Mouse (Mus musculus) thymus, postnatal 10 days (tissue): ENCODE measurements at regions not wholly inside any gene's neighbourhood (a gene's known extent, or its start where the extent isn't known, plus 50 kb on each side); places are given as distances from the start of the nearest gene placed in this dataset.

Experiments
- DNase-seq, 2 experiments: peaks; one replicate each; pipeline ENCODE4 v3.0.0; 2021; ENCODE audit warnings: low spot score in 2 of 2

DNA sequence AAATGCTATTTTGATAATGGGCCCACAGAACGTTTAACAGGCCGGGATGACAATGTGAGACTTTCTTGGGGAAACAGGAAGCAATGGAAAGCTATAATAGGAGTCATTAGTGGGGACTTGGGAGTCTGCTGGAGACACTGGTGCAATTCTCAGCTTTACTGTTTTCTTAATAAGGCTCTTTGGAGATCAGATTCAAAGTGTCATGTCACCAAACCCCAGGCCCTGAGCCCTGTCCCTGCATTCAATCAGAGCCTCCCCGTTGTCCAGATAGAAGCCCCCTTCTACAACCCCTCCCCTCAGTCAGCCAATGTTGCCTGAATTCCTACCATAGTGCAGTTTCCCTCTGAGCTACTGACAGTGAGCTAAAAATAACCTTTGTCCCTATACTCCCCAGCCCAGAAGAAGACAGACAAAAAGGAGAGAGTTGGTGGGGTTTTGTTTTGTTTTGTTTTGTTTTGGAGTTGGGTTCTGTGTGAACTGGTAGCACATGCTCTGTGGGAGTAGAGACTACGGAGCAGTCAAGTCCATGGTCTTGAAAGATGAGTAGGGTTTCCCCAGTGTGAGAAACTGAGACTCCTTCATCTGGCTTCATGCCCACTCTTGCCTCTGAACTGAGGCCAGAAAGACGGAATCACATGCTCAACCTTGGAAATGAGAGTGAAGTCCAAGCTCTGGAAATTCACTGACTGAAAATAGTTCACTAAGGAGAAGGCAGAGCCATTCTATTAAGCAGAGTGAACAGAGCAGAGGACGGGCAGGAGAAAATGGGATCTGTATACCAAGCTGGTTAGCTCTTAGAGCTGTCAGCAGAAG is 267.3 kb downstream of the Gm826 start:
- no peak for DNase-seq

DNA sequence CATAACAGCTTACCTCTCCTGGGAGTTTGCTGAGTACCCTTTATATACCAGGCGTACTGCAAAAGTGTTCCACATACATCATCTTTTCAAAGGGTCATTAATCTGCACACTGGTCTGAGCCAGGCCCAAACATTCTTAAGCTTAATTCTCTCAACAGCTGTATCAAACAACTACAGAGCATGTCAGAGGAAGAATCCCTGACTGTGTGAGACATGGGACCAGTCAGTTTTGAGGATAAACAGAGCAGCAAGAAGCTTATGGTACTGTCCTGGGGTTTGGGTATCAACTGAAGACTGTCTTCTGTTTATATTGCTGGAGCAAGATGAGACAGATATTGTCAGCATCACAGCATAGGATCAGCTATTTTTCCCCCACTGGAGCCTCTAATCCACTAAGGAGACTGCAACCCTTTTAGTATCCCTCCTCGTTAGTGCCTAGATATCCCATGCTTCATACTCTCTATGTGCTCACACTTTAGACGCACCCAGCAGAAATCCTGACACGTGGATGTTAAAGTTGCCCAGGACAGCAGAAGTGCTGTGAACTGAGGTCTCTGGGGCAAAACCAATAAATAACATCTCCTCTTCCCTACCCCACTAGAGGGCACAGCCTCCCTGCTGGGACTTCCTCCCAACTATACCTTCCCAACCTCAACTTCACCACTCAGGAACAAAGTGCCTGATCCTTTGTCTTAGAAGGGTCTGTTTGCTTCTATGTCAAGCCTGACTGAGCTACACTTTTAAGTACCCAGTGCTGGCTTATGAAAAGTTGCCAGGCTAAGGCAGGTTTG is 271.6 kb downstream of the Gm826 start:
- no peak for DNase-seq

DNA sequence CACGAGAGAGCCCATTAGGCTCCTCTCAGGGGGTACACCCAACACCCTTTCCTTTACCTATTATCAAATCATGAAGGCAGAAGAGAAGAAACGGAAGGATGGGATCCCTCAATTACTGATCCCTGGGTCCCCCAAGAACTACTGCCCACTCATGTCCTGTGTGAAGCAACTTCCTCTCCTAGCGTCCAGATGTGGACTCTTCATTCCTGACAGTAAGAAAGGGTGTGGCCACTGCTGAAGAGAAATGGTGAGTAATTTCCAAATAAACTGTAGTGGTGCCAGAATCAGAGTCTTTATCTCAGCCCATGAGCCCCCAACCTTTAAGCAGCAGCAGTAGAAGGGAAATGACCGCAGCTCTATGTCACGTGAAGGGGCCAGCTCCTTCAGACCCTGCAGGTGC is 273.9 kb downstream of the Gm826 start:
- no peak for DNase-seq

DNA sequence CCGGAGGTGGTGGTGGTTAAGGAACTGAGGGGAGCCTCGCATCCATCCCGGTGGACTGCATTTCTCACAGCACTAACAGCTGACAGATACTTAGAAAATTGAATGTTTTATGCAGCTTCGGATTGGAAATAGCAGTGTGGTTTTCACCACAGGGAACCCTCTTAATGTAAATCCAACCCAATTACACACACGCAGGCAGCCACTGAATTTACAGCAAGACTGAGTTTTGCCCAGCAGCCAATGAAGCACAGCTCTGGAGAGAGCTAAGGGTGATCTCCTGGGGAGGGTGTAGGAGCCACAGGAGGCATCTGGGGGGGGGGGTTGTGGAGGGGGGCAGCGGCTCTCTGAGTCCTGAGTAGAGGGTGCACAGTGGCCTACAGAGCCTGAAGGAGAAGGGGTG is 276.8 kb downstream of the Gm826 start:
- DNase-seq: no peak

DNA sequence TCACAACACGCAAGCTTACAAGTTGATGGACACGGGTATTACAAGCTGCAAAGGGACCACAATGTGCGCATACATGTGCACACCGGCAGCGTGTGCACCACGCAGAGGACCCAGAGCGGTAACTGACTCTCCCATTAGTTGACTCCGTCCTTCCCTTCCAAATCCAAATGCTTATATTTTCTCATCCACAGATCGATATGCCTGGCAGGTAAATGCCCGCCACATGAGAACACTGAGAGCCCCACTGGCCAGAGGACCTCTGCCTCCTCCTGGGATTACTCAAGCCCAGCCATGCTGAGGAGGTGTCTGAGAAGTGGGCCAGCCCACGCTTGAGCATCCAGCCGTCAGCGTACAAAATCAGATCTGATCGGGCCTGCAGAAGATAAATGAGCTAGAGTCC is 279.6 kb downstream of the Gm826 start:
- DNase-seq: no peak

DNA sequence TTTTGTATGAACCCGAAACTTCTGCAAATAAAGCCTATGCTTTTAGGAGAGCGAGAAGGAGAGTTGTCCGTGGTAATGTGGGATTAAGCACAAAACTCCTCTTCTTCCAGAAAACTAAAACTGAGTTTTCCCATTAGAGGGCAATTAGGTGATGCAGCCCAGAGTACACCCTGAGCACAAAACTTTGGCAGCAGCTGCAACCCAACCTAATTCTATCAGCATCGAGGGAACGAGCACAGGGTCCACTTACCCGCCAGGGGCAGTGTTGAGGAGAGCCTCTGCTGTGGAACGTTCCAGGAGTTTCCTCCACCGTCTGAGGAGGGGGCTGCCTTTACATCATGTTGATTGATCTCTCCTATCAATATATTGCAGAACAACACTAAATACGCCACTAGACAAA is 285.7 kb downstream of the Gm826 start:
- DNase-seq: no peak

DNA sequence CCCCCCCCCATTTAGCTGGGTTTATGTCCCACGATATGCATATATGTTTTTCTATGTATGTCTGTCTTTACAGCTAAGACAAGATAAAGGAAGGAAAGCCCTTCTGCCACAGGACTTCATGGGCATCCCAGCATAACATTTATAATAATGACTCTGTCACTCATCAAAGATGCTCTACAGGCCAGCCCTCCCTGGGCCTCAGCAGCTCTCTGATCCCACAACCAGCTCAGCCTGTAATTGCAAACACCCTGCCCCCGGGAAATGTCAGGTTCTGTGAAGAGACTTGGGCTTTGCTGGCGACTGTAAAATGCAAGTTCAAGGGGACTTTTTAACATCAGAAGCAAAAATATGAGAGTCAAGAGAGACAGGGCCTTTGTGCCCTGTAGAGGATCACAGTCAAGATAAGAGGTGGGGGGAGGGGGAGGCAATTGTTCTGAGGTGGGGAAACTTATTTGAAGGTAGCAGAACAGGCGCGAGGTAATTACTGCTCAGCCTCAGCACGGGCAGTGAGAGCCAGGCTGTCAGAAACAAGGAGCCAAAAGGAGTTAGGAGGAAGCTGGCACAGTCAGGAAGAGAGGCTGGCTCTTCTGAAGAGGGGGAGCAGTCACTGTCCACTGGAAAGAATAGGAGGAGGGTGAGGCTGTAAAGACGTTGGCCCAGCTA is 286.9 kb downstream of the Gm826 start:
- DNase-seq: no peak

DNA sequence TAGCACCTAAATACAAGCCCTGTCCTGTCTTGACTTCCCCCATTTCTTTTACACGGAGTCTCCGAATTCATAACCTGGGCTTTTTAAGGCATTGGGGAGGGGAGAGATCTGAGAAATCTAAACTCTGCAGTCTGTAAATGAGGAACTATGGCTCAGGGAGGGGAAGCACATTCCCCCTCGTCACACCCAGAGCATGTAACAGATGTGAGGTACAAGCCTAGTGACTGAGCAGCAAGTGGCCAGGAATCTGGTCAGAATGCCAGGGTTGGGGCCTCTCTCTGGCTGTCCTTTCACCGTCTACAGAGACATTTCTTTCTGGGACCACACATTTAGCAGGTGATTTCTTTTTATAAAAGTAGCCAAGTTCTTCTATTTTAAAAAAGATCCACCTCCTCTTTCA is 289.4 kb downstream of the Gm826 start:
- DNase-seq: no peak

DNA sequence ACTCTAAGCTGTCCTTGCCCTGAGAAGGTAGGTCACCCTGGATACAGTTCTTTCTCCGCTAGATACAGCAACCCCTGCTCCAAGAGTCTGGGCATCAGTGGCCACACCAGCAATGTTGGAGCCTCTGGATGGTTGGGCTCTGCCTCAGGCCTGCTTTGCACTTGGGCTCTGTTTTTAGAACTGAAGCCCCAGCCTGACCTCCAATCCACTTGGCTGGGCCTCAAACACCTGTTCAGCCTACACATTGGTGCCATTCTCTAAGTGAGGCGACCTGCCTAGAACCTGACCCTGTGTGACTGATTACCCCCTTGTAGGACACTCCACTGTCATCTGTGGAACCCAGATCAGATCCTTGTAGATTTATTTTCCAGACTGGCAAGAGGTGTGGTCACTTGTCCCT is 289.8 kb downstream of the Gm826 start:
- DNase-seq: no peak

DNA sequence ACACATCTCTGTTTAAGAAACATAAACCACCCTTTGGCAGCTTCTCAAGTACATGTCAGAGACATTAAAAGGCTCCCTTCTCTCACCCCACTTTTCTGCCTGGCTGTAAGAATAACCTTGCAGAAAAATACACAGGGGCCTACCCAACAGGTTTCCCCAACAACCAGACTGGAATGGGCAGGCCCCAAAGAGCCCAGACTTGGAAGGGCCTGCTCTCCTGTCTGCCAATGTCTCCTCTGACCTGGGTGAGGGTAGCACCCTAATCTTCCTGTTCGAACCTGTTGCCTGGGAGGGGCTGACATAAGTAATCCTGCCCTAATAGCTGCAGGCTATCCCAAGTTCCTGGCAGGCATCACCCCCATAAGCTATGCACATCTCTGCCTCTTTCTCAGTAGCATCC is 304.5 kb downstream of the Gm826 start:
- DNase-seq: no peak

DNA sequence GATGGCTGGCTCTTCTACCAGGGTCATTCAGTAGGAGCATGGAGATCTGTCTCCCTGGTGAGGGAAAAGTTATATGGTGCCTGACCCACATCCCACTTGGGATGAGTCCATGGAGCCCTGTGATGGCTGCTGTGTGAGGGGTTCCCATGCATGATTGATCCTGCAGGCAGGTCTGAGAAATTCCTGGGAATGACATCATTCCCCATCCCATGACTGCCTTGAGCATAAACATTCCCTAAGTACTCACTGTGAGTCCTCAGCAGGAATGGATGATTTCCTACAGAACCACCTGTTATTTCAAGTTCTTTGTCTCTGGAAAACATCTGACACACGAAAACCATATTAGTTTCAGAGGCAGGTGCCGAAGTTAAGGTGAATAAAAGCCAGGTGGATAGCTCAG is 305.5 kb downstream of the Gm826 start:
- no peak for DNase-seq

DNA sequence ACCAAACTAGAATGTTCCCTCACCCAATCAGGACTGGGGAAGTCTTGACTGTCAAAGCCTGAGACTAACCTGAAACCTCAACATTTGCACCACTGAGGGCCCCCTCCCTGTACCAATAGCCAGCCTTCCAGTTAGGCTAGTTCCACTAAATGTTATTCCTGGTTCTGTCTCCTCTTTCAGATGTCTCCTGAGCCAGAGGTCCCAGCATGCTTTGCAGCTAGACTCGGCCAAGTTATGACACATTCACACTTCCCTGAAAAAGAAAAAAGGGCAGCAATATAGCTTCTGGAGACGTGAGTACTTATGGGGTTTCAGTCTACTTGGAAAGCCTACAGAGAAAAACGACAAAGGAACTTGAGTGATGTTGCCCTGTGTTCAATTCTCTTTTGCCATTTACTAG is 308.1 kb downstream of the Gm826 start:
- DNase-seq: no peak

DNA sequence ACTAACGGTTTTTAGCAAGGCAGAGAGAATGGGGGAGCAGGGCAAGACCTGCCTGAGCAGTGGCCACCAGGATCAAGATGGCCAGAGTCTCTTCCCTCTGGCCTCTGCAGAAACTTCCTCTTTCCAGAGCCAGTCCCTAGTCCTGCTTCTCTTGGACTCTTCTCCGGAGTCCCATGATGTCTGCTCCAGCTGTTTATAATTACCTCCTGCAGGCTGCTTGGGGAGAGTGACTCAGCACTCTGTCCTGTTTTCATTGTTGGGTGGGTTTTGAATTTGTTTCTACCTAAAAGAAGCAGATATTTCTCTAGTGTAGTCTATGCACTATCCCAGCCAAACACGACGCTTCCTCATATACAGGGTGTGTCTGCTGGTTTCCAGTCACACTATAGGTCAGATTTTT is 312.4 kb downstream of the Gm826 start:
- no peak for DNase-seq

DNA sequence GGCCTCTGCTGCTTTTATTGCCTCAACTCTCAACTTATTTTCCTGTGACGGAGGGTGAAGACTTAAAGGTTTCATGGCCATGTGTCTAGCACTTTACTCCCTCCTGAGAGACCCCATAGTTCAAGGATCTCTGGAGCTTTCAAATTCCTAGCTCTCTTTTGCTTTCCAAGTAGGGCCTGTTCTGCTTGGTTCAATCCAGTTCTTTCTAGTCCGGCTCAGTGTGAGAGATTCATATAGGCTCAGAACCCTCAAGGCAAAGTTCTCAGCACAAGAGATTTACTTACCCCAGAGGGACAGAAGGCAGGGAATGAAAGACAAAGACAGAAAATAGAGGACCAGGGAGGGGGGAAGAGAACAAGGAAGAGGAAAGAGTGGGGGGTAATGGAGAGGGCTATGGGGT is 313.1 kb downstream of the Gm826 start:
- no peak for DNase-seq

DNA sequence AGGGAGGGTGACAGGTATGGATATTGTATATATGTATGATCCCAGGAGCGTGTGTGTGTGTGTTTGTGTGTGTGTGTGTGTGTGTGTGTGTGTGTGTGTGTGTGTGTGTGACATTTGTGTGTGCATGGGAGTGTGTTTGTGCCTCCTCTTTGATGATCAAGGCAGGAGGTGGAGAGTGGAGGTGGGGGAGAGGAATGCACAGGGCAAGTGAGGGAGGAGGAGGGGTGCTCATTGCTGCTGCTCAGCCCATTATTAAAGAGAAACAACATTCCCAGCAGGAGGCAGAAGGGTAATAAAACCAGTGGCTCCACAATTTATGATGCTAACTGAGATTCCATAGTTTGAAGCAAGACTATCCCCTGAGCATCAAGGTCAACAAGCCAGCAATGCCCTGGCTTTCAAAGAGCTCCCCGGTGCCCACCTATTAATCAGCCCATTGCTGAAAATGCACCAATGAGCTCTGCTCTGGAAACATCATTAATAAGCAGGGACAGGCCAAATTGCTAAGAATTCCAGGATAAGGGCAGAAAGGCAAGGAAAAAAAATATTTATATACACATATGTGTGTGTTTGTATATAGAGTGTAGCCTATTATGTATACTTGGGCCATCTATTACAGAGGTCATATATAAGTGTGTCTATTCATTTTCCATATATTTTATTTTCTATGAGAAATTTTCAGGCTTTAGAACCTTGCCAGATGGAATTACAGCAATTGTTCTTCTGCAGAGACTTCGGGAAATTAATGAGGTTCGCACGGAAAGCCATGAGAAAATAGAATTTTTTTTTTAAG is 316.7 kb downstream of the Gm826 start:
- no peak for DNase-seq

DNA sequence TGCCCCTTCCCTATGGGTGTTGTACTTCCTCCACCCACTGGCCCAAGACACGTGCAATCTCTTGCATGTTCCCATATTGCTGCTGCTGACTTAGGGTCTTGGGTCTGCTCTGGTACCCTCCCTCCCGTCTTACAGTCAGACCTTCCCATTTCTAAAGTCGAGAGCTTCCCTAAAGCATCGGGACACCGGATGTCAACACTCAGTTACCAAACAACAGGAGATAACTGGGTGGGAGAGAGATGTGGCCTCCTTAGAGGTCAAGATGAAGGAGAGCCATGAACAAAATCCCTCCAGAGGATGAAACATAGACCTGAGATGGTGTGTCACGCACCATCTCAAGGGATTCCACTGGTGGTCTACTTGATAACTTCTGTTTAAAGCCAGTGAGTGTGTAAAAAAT is 322.5 kb downstream of the Gm826 start:
- DNase-seq: no peak

DNA sequence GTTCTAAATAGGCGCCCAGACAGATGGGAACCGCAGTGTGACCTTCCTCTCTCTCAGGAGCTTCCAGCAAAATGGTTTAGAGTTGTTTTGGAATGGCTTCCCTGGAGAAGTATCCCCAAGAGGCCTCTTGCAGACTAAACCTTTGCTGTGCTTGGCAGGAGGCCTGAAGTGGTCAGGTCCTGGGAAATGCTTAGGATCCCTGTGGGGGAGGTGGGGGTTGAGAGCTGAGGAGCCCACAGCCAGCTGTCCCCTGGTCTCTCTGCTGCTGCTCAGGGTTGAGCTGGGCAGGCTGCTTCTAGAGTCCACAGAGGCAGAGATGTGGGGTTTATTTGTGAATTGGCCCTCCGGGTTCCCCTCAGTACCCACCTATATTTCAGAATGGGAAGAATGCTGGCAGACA is 331.3 kb downstream of the Gm826 start:
- no peak for DNase-seq

DNA sequence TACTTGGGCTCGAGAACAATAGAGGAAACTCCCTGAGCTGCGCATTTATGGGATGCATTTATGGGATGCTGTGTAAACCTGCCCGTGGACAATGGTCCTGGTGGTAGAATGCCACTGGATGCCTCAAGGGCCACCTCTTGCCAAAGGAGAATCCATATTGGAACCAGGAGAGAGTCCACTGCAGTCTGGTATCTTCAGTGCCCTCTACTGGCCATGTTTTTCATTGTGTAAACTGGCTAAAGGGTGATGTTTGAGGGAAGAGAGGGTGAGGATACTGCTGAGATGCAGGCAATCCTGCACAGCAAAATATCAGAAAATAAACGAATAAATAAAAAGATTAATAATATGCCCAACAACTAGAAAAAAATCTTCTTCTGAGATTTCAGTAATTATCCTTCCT is 333.5 kb downstream of the Gm826 start:
- DNase-seq: no peak

DNA sequence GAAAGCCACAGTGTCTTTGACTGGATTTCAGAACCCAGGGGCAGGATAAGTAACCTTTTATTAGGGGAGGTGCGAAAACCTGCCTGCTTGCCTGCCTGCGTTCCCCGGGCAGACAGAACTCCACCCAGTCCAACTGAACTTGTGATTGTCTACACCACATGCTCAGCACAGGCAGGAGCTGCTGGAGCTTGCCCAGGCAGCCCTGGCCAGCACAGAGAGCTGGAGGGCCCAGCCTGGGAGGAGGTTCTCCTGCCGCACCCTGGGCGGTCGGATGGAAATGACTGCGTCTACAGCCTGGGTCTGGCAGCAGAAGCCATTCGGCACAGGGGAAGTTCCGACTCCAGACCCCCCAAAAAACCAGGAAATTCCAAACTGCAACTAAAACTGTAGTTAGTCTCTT is 336.6 kb downstream of the Gm826 start:
- no peak for DNase-seq

DNA sequence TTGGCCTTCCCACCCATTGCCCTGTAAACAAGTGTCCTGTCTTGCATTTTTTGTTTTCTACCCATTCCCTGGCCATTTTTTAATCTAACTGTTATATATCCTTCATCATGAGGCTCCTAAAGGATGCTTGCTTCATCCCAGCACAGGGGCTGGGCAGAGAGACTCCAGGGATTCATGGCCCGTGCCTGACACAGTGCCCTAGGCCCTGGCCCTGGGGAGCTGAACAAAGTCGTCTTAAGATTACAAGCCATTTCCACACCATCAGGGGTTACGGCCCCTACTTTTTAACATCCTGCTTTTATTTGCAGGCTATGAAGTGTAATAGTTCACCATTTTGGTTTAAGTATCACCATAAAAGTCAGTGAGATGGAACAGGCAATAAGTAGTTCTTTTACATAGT is 339.5 kb downstream of the Gm826 start:
- no peak for DNase-seq

DNA sequence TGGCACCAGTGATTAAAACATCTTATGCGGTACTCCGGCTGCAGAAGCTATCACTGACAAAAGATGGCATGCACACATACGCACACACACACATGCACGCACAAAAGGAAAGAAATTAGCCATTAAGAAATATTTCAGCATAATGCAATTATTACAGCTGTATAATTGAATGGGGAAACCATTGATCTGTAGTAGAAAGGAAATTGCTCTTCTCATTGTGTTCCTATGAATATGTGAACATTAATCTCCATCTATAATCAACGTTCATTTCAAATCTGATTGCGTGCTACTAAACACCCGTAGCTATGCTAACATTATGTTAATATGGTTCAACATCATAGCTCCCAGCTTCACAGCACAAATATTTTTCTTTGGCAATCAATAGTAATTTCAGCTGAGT is 347.2 kb downstream of the Gm826 start:
- no peak for DNase-seq

DNA sequence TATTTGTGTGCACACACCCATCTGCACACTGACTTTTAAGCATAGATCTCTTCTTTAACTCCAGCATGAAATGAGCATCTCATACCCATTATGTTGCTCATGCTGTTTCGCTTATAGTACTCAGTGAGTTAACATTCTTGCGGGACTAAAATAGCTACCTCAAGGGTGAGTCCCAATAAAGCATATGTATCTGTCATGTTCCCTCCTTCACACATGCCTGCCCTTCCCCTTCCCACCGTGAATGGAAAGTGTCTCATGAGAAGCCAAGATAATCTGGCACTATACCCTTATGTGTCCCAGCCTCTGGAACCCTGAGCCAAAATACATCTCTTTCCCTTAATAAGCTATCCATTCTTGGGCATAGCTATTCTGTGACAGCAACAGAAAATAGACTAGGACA is 352.3 kb downstream of the Gm826 start:
- DNase-seq: no peak
